Mouse (Mus musculus) intestine, postnatal 0 days (tissue): ENCODE data around the gene Tgm4. TPM values are rescaled to one million over a fixed set of nuclear protein-coding genes. Genes with fewer than 3 reads are reported as not detected.

Experiments
- ATAC-seq: fragments of 200-750 bp; cut with Nextera tagmentation; 2 replicates; pipeline ENCODE4 v1.8.0; 2017; ENCODE audit warnings: mild to moderate bottlenecking, moderate TSS enrichment, moderate library complexity
- H3K27ac ChIP-seq: fragments of 300-500 bp; sonication (generic); 2 replicates; pipeline ENCODE4 v1.5.1; 2014; ENCODE audit warnings: mild to moderate bottlenecking, low read depth, low read length, moderate library complexity
- H3K27me3 ChIP-seq: fragments of 300-500 bp; sonication (generic); replicated peaks from 2 replicates; pipeline ENCODE4 v1.6.1; 2014; ENCODE audit warnings: low read length, mixed read lengths; ENCODE audit not compliant: control insufficient read depth, insufficient read depth
- H3K36me3 ChIP-seq: fragments of 300-500 bp; sonication (generic); 2 replicates; pipeline ENCODE4 v1.6.1; 2014; ENCODE audit warnings: mild to moderate bottlenecking, moderate library complexity; ENCODE audit not compliant: control insufficient read depth, insufficient read depth
- H3K4me1 ChIP-seq: fragments of 300-500 bp; sonication (generic); replicated peaks from 2 replicates; pipeline ENCODE4 v1.6.1; 2014; ENCODE audit warnings: antibody characterized with exemption, low read length, mixed read lengths; ENCODE audit not compliant: control insufficient read depth, insufficient read depth
- H3K4me2 ChIP-seq: fragments of 300-500 bp; sonication (generic); replicated peaks from 2 replicates; pipeline ENCODE4 v1.6.1; 2014; ENCODE audit warnings: low read depth, mild to moderate bottlenecking, moderate library complexity
- H3K4me3 ChIP-seq: fragments of 300-500 bp; sonication (generic); 2 replicates; pipeline ENCODE4 v1.5.1; 2014; ENCODE audit warnings: low read depth, low read length
- H3K9ac ChIP-seq: fragments of 300-500 bp; sonication (generic); 2 replicates; pipeline ENCODE4 v1.6.1; 2014; ENCODE audit warnings: mild to moderate bottlenecking, low read depth, low read length
- H3K9me3 ChIP-seq: fragments of 300-500 bp; sonication (generic); 2 replicates; pipeline ENCODE4 v1.6.1; 2016; ENCODE audit warnings: mixed run types; ENCODE audit not compliant: control insufficient read depth
- CTCF ChIP-seq: sonication (generic); IDR thresholded peaks from 2 replicates; pipeline ENCODE4 v1.5.1; 2016; ENCODE audit warnings: low read depth, mild to moderate bottlenecking, control low read depth, antibody characterized with exemption, moderate library complexity
- WGBS: fragments of 180-500 bp; shearing (Covaris S2); extraction: QIAGEN DNeasy Blood & Tissue Kit; methylation state at CpG from one replicate; pipeline ENCODE4 v1.1.7; 2014; 5-methylcytosine and 5-hydroxymethylcytosine counted together
- polyA plus RNA-seq: library from polyadenylated mRNA; unstranded; fragments of >200 nt; fragmentation: Nextera tagmentation; extraction: Ambion mirVana; gene quantifications from 2 replicates; pipeline ENCODE4 v1.2.1, GENCODE M21; 2015

Gene Tgm4
- polyA plus RNA-seq, 1 experiment from 2014 or later: not detected

GRCm38 (mm10) chr9:123112805-123113521 is 78.4 kb downstream of the Tgm4 start, which contains the start of the genes Zdhhc3 and Exosc7:
Gene Zdhhc3, minus strand, starts transcription at chr9:123113205.
Gene Exosc7, plus strand, starts transcription at chr9:123113215.
- no peaks in the 10 kb centered on the region for H3K9me3 ChIP-seq
- under 1% methylated on average over 79 of the region's 79 CpGs for WGBS
- peaks cover 4% of the 10 kb centered on the region for H3K36me3 ChIP-seq
- H3K9ac ChIP-seq: peak within 1 kb of the TSS; percentile 88
- H3K4me2 ChIP-seq: peak within 1 kb of the TSS; percentile 87
- H3K4me1 ChIP-seq: 0 out of 2 replicates have a peak, but pooled peaks cover 9% of the 10 kb centered on the region
- 0 out of 2 replicates have a peak, but pooled peaks have one; percentile 24 for TF ChIP-seq CTCF
- no peaks in the 10 kb centered on the region for H3K27me3 ChIP-seq
- H3K27ac ChIP-seq: peak within 1 kb of the TSS; percentile 96
- ATAC-seq: peak; percentile 92
- peak within 1 kb of the TSS; percentile 91 for H3K4me3 ChIP-seq

DNA sequence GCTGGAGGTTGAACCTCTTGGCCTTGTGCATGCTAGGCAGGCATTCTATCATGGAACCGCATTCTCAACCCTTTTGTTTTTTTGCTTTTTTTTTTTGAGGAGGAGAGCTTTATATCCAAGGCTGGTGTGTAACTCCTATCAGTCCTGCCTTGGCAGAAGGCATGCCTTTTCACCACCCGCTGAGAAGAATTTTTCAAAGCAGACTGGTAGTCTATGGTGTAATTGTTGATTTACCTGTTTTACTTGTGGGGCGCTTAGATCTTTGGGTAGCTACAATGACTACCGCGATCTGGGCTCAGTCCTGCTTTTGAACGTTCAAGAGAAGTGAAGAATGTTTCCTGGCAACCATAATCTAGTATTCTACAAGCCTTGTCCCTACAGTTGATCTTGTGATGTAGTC is 79.4 kb downstream of the Tgm4 start:
- WGBS: 33% methylated on average over 6 of the region's 6 CpGs
- Histone ChIP-seq H3K4me2 (peak overlapping the region; percentile 87), H3K4me3 (peak overlapping the region; percentile 91), H3K9ac (peak overlapping the region; percentile 88; the same call in 1 of the 2 replicates), H3K36me3 (peaks cover 13% of the 10 kb centered on the region), H3K4me1 (0 out of 2 replicates have a peak, but pooled peaks cover 9% of the 10 kb centered on the region), H3K27me3 (no peaks in the 10 kb centered on the region), H3K9me3 (no peaks in the 10 kb centered on the region), H3K27ac (no peak overlapping the region)
- no peak for TF ChIP-seq CTCF
- ATAC-seq: no peak

- Histone ChIP-seq H3K4me3 (no peak overlapping the region), H3K27ac (no peak overlapping the region), H3K27me3 (no peaks in the 10 kb centered on the region), H3K9ac (no peak overlapping the region), H3K9me3 (no peaks in the 10 kb centered on the region), H3K4me2 (no peak overlapping the region), H3K4me1 (0 out of 2 replicates have a peak, but pooled peaks cover 9% of the 10 kb centered on the region), H3K36me3 (peaks cover 28% of the 10 kb centered on the region)
- 96% methylated on average over 1 of the region's 1 CpGs for WGBS
- no peak for ATAC-seq
- TF ChIP-seq CTCF: no peak
Measured at GRCm38 (mm10) chr9:123115566-123115965, 81.0 kb downstream of the Tgm4 start.

Other genes starting within 250 kb of the Tgm4 start
- gene Tcaim, start 229.2 kb upstream of the Tgm4 start, polyA plus RNA-seq: 3.2 TPM in 2 replicates
- not detected in 2 replicates for gene Gm35549, start 190.7 kb upstream of the Tgm4 start, polyA plus RNA-seq
- 12.0 and 15.3 TPM in 2 replicates for gene Zfp445, start 168.7 kb upstream of the Tgm4 start, polyA plus RNA-seq
- gene Zkscan7, start 149.0 kb upstream of the Tgm4 start, polyA plus RNA-seq: 2.2 and 2.5 TPM in 2 replicates
- gene Zfp105, start 111.7 kb upstream of the Tgm4 start, polyA plus RNA-seq: 3.5 and 4.8 TPM in 2 replicates
- 51.3 and 55.9 TPM in 2 replicates for gene 1110059G10Rik, start 83.7 kb upstream of the Tgm4 start, polyA plus RNA-seq
- 10.0 and 10.1 TPM in 2 replicates for gene Kif15, start 83.7 kb upstream of the Tgm4 start, polyA plus RNA-seq
- gene Tmem42, start 13.4 kb upstream of the Tgm4 start, polyA plus RNA-seq: 25.9 and 26.2 TPM in 2 replicates
- gene Zdhhc3, start 78.5 kb downstream of the Tgm4 start, polyA plus RNA-seq: 52.1 and 55.3 TPM in 2 replicates
- gene Exosc7, start 78.5 kb downstream of the Tgm4 start, polyA plus RNA-seq: 53.2 and 53.6 TPM in 2 replicates
- gene Clec3b, start 116.2 kb downstream of the Tgm4 start, polyA plus RNA-seq: 3.5 and 4.7 TPM in 2 replicates
- 6.9 and 7.7 TPM in 2 replicates for gene Cdcp1, start 181.3 kb downstream of the Tgm4 start, polyA plus RNA-seq
- gene Tmem158, start 226.0 kb downstream of the Tgm4 start, polyA plus RNA-seq: 15.6 and 16.1 TPM in 2 replicates